Mouse (Mus musculus) splenic B cell, adult 2 months (primary cell): ENCODE results near the gene Col4a2.

Source experiments
- DNase-seq: peaks from one replicate; pipeline ENCODE4 v3.0.0-alpha.2; 2011; ENCODE audit warnings: low read depth, low spot score
- H3K27me3 ChIP-seq: 2 replicates; pipeline ENCODE4 v1.6.1; 2012; ENCODE audit warnings: mild to moderate bottlenecking, low read length, moderate library complexity, mixed read lengths; ENCODE audit not compliant: control insufficient read depth, poor library complexity, insufficient read depth, severe bottlenecking
- H3K36me3 ChIP-seq: 2 replicates; pipeline ENCODE4 v1.6.1; 2012; ENCODE audit warnings: mild to moderate bottlenecking, low read length, moderate library complexity, mixed read lengths; ENCODE audit not compliant: control insufficient read depth, poor library complexity, insufficient read depth, severe bottlenecking

Col4a2 gene

GRCm38 (mm10) chr8:11389275-11390050 is 76.9 kb downstream of the Col4a2 start:
- no peaks in the 10 kb centered on the region for H3K36me3 ChIP-seq
- H3K27me3 ChIP-seq: no peaks in the 10 kb centered on the region
- DNase-seq: no peak

GRCm38 (mm10) chr8:11392739-11393138 is 80.1 kb downstream of the Col4a2 start:
- no peaks in the 10 kb centered on the region for H3K27me3 ChIP-seq
- peak; percentile 55 for DNase-seq
- H3K36me3 ChIP-seq: no peaks in the 10 kb centered on the region

DNA sequence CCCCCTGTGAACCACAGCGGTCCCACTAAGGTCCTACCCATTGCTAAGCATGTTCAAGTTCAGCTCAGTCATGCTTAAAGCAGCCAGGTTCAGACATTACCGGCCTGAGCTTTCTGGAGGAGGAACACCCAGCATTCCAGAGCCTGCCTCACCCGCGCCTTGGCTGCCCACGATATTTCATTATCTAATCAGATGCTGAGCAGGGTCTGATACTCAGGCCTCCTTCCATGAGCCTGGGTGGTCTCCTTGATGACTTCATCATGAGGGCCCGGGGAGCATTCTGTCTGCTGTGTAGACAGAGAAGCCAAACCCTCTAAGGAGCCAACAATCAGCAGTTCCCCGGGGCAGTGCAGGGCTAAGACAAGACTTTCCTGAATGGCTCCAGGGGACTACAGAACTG is 80.6 kb downstream of the Col4a2 start:
- no peak for DNase-seq
- no peaks in the 10 kb centered on the region for H3K27me3 ChIP-seq
- H3K36me3 ChIP-seq: no peaks in the 10 kb centered on the region

DNA sequence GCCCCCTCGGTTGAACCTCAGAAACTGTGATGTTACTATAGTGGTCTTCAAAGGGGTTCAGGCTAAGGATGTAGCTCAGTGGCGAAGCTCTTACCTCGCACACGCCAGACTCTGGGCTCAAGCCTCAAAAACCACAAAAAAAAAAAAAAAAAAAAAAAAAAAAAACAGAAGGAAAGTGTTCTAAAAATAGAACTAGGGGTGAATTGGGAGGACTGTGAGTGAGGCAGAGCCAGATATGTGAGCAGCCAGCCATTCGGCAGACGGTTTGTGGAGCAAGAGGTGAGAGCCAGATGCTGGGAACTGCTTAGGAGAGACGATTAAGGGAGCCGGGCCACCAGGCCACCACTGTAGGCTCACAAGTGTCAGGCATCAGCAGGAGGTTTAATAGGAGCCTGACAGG is 81.0 kb downstream of the Col4a2 start:
- DNase-seq: no peak
- no peaks in the 10 kb centered on the region for H3K27me3 ChIP-seq

GRCm38 (mm10) chr8:11394773-11395172 is 82.2 kb downstream of the Col4a2 start:
- DNase-seq: no peak
- H3K27me3 ChIP-seq: no peaks in the 10 kb centered on the region
- H3K36me3 ChIP-seq: no peaks in the 10 kb centered on the region

More for the DNA sequence above, 81.0 kb downstream of the Col4a2 start:
- H3K36me3 ChIP-seq: no peaks in the 10 kb centered on the region

- DNase-seq: no peak
- Histone ChIP-seq H3K27me3 (no peaks in the 10 kb centered on the region), H3K36me3 (no peaks in the 10 kb centered on the region)
These were observed 83.0 kb downstream of the Col4a2 start for GRCm38 (mm10) chr8:11395601-11396000.

- Histone ChIP-seq H3K36me3 (no peaks in the 10 kb centered on the region), H3K27me3 (no peaks in the 10 kb centered on the region)
- DNase-seq: no peak
These were observed 83.5 kb downstream of the Col4a2 start for GRCm38 (mm10) chr8:11396111-11396510.

- no peak for DNase-seq
- Histone ChIP-seq H3K36me3 (no peaks in the 10 kb centered on the region), H3K27me3 (no peaks in the 10 kb centered on the region)
These were observed 84.5 kb downstream of the Col4a2 start for GRCm38 (mm10) chr8:11397126-11397525.

DNA sequence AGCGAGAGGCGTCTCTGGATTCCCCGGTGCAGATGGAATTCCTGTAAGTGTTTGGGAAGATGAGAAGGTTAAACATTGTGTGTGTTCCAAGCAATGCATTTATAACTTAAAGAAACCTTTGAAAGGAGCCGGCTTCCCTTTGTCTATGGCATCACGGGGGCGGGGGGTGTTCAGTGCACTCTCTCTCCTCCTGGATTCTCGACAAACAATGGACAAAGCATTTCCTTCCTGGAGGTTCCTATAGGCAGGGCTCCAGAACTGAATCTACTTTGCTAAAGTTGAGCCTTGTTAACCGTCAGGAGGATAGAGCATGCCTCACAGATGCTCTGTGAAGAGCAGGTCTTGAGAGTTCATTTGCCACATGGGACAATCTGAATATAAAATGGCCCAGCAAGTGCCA is 87.1 kb downstream of the Col4a2 start:
- H3K27me3 ChIP-seq: no peaks in the 10 kb centered on the region
- DNase-seq: no peak

GRCm38 (mm10) chr8:11400244-11400643 is 87.6 kb downstream of the Col4a2 start:
- DNase-seq: no peak

More for the DNA sequence above, 87.1 kb downstream of the Col4a2 start:
- no peaks in the 10 kb centered on the region for H3K36me3 ChIP-seq

GRCm38 (mm10) chr8:11401183-11401582 is 88.6 kb downstream of the Col4a2 start:
- no peak for DNase-seq
- Histone ChIP-seq H3K27me3 (no peaks in the 10 kb centered on the region), H3K36me3 (no peaks in the 10 kb centered on the region)

More at GRCm38 (mm10) chr8:11400244-11400643, 87.6 kb downstream of the Col4a2 start:
- H3K36me3 ChIP-seq: no peaks in the 10 kb centered on the region
- H3K27me3 ChIP-seq: no peaks in the 10 kb centered on the region

DNA sequence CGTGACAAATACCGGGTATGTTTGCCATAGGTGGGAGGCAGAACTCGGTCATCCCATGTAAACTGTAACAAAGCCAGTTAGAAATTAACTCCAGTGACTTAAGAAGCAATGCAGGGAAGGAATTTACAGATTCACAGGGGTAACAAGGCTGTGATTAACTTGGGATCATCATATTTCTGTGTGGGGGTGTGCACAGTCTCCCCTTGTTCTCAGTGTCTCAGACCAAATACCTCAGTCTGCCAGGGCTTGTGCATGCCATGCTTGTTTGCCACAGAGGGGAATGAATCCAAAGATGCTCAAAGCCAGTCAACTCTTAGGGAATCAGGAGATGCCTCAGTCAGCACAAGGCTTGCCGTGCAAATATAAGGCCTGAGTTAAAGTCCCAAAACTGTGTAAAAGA is 89.6 kb downstream of the Col4a2 start:
- Histone ChIP-seq H3K36me3 (no peaks in the 10 kb centered on the region), H3K27me3 (no peaks in the 10 kb centered on the region)
- DNase-seq: no peak

DNA sequence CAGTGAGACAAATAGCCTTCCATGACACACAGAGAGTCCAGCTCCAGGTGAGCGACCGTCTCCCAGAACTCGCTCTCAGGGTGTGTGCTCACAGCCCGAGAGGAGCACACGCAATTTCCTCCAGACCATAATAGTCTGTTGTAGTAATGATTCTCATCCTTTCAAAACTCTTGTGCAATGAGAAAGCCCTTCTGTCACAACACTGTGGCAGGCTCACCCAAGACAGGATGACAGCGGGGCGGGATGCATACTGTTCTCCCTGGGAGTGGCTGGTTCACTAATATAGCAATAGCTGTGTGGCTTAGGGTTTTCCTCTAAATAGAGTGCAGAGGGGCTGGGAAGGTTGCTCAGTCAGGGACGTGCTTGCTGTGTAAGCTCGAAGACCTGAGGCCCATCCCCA is 91.2 kb downstream of the Col4a2 start:
- DNase-seq: no peak
- H3K27me3 ChIP-seq: no peaks in the 10 kb centered on the region
- H3K36me3 ChIP-seq: no peaks in the 10 kb centered on the region

DNA sequence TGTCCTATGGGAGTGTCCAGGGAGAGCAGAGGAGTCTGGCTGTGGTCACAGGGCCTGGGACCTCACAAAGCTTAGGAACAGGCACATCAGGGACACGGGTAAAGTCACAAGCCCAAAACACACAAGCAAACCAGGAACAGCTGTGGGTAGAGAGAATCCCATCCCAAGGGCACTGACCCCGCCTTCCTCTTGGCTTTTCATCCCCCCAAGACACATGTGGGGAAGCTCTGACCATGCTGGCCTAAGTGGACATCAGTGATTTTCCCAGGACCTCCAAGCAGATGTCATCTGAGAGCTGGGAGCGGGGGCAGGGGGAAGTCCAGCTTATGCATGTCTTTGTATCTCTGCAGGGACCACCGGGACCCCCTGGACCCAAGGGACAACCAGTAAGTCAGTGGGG is 92.0 kb downstream of the Col4a2 start:
- H3K27me3 ChIP-seq: no peaks in the 10 kb centered on the region
- DNase-seq: no peak
- no peaks in the 10 kb centered on the region for H3K36me3 ChIP-seq

- no peak for DNase-seq
- no peaks in the 10 kb centered on the region for H3K36me3 ChIP-seq
- no peaks in the 10 kb centered on the region for H3K27me3 ChIP-seq
These were observed 93.3 kb downstream of the Col4a2 start for GRCm38 (mm10) chr8:11405722-11406481.
